Mouse (Mus musculus) hindbrain, embryonic 14.5 days (tissue): ENCODE results near the gene Ckap4. TPM values are rescaled to one million over a fixed set of nuclear protein-coding genes. Genes with fewer than 3 reads are reported as not detected.

Experiments
- ATAC-seq: fragments of 200-750 bp; cut with Nextera tagmentation; 2 replicates; pipeline ENCODE4 v1.8.0; 2017; ENCODE audit warnings: moderate number of reproducible peaks, mild to moderate bottlenecking, moderate TSS enrichment, moderate library complexity; ENCODE audit not compliant: low FRiP score
- DNase-seq: peaks from one replicate; pipeline ENCODE4 v3.0.0-alpha.2; 2015; ENCODE audit warnings: low spot score
- H3K27ac ChIP-seq: fragments of 300-500 bp; sonication (generic); 2 replicates; pipeline ENCODE4 v1.5.1; 2014; ENCODE audit warnings: mild to moderate bottlenecking, moderate library complexity
- H3K27me3 ChIP-seq: fragments of 300-500 bp; sonication (generic); 2 replicates; pipeline ENCODE4 v1.6.1; 2014; ENCODE audit warnings: mild to moderate bottlenecking, low read length, mixed read lengths; ENCODE audit not compliant: control insufficient read depth, insufficient read depth
- H3K36me3 ChIP-seq: fragments of 300-500 bp; sonication (generic); replicated peaks from 2 replicates; pipeline ENCODE4 v1.6.1; 2014; ENCODE audit not compliant: control insufficient read depth, insufficient read depth
- H3K4me1 ChIP-seq: fragments of 300-500 bp; sonication (generic); replicated peaks from 2 replicates; pipeline ENCODE4 v1.6.1; 2014; ENCODE audit warnings: antibody characterized with exemption, low read length, mixed read lengths; ENCODE audit not compliant: control insufficient read depth, insufficient read depth
- H3K4me2 ChIP-seq: fragments of 300-500 bp; sonication (generic); replicated peaks from 2 replicates; pipeline ENCODE4 v1.6.1; 2014; ENCODE audit warnings: mild to moderate bottlenecking, moderate library complexity
- H3K4me3 ChIP-seq: fragments of 300-500 bp; sonication (generic); replicated peaks from 2 replicates; pipeline ENCODE4 v1.5.1; 2014; ENCODE audit warnings: mild to moderate bottlenecking, low read length
- H3K9ac ChIP-seq: fragments of 300-500 bp; sonication (generic); 2 replicates; pipeline ENCODE4 v1.6.1; 2014
- H3K9me3 ChIP-seq: fragments of 300-500 bp; sonication (generic); 2 replicates; pipeline ENCODE4 v1.6.1; 2016; ENCODE audit warnings: low read length; ENCODE audit not compliant: control insufficient read depth
- WGBS: fragments of 180-500 bp; shearing (Covaris S2); extraction: QIAGEN DNeasy Blood & Tissue Kit; methylation state at CpG from one replicate; pipeline ENCODE4 v1.1.7; 2014; 5-methylcytosine and 5-hydroxymethylcytosine counted together
- polyA plus RNA-seq: library from polyadenylated mRNA; unstranded; fragments of >200 nt; fragmentation: Nextera tagmentation; extraction: Ambion mirVana; gene quantifications from 2 replicates; pipeline ENCODE4 v1.2.1, GENCODE M21; 2014

The Ckap4 gene
- polyA plus RNA-seq, 1 experiment from 2014 or later, result 71.0 TPM

DNA sequence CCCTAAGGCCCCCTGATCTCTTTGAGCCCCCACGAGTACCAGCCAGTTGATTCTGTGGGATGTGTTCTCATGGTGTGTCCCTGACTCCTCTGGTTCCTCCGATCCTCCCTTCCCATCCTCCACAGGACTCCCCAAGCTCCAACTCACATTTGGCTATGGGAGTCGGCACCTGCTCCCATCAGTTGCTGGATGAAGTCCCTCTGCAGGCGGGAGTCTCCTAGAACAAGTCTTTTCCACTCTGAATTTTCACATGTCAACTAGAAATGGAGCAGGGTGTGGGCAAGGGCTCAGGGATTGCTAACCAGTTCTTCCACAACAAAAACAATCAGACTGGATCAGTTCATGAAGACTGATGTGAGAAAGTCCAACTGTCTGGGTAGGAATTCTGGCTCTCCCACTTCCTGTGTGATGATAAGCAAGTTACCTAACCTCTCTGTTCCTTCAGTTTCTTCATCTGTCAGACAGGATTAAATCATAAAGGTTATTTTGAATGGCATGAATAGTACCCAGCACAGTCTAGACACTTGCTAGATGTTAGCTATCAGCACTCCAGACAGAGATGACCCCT, 56.7 kb downstream of the Ckap4 start:
- no peak overlapping the region for H3K9ac ChIP-seq
- no peaks in the 10 kb centered on the region for H3K9me3 ChIP-seq
- no peak overlapping the region for H3K27ac ChIP-seq
- no peak for ATAC-seq
- no peaks in the 10 kb centered on the region for H3K27me3 ChIP-seq
- no peak for DNase-seq
- WGBS, result 35% methylated on average over 4 of the region's 4 CpGs
- no peak overlapping the region for H3K4me2 ChIP-seq
- no peaks in the 10 kb centered on the region; the same call in 1 of the 2 replicates for H3K4me1 ChIP-seq
- H3K36me3 ChIP-seq, result no peaks in the 10 kb centered on the region
- no peak overlapping the region for H3K4me3 ChIP-seq

Other genes with a start within 250 kb of the Ckap4 start
- gene Nuak1, start 93.5 kb downstream of the Ckap4 start, polyA plus RNA-seq, result 4.9 TPM in 2 replicates
- 21.8 and 22.1 TPM in 2 replicates for gene Tcp11l2, start 42.6 kb upstream of the Ckap4 start, polyA plus RNA-seq
- 16.9 and 17.2 TPM in 2 replicates for gene Polr3b, start 88.2 kb upstream of the Ckap4 start, polyA plus RNA-seq
- gene Rfx4, start 222.0 kb upstream of the Ckap4 start, polyA plus RNA-seq, result 23.0 and 25.1 TPM in 2 replicates